Mouse (Mus musculus) bone marrow macrophage, adult 2 months (primary cell): ENCODE measurements around the gene Iars.

Source experiments
- CTCF ChIP-seq: IDR thresholded peaks from 2 replicates; pipeline ENCODE4 v1.5.1; 2012; ENCODE audit warnings: low read depth, mild to moderate bottlenecking, low read length, moderate library complexity
- POLR2A ChIP-seq: IDR thresholded peaks from 2 replicates; pipeline ENCODE4 v1.6.1; 2012; ENCODE audit warnings: mild to moderate bottlenecking, low read depth, low read length, borderline replicate concordance

GRCm38 (mm10) chr13:49760675-49761074, 78.8 kb downstream of the Iars start:
- no peak for TF ChIP-seq POLR2A
- TF ChIP-seq CTCF = no peak
